Mouse (Mus musculus) liver, embryonic 16.5 days (tissue): ENCODE measurements around the gene Slc26a10. TPM values are rescaled to one million over a fixed set of nuclear protein-coding genes. Genes with fewer than 3 reads are reported as not detected.

Experiments used
- ATAC-seq: fragments of 200-750 bp; cut with Nextera tagmentation; 2 replicates; pipeline ENCODE4 v1.8.0; 2017; ENCODE audit warnings: low read depth, mild to moderate bottlenecking, moderate number of reproducible peaks, moderate library complexity
- H3K27ac ChIP-seq: fragments of 300-500 bp; sonication (generic); 2 replicates; pipeline ENCODE4 v1.5.1; 2014; ENCODE audit warnings: mild to moderate bottlenecking, low read length
- H3K27me3 ChIP-seq: fragments of 300-500 bp; sonication (generic); 2 replicates; pipeline ENCODE4 v1.6.1; 2014; ENCODE audit warnings: low read depth, low read length, mixed read lengths; ENCODE audit not compliant: control insufficient read depth, insufficient read depth
- H3K36me3 ChIP-seq: fragments of 300-500 bp; sonication (generic); 2 replicates; pipeline ENCODE4 v1.6.1; 2014; ENCODE audit warnings: mild to moderate bottlenecking; ENCODE audit not compliant: control insufficient read depth, insufficient read depth
- H3K4me1 ChIP-seq: fragments of 300-500 bp; sonication (generic); 2 replicates; pipeline ENCODE4 v1.6.1; 2014; ENCODE audit warnings: low read depth, low read length, mixed read lengths; ENCODE audit not compliant: control insufficient read depth
- H3K4me2 ChIP-seq: fragments of 300-500 bp; sonication (generic); 2 replicates; pipeline ENCODE4 v1.6.1; 2014; ENCODE audit warnings: low read depth, low read length, mixed read lengths
- H3K4me3 ChIP-seq: fragments of 300-500 bp; sonication (generic); 2 replicates; pipeline ENCODE4 v1.5.1; 2014; ENCODE audit warnings: low read depth, mild to moderate bottlenecking, low read length
- H3K9ac ChIP-seq: fragments of 300-500 bp; sonication (generic); 2 replicates; pipeline ENCODE4 v1.6.1; 2014; ENCODE audit warnings: low read depth, low read length
- H3K9me3 ChIP-seq: fragments of 300-500 bp; sonication (generic); replicated peaks from 2 replicates; pipeline ENCODE4 v1.6.1; 2016; ENCODE audit warnings: low read length; ENCODE audit not compliant: control insufficient read depth
- WGBS: fragments of 180-500 bp; shearing (Covaris S2); extraction: QIAGEN DNeasy Blood & Tissue Kit; methylation state at CpG from one replicate; pipeline ENCODE4 v1.1.7; 2014; ENCODE audit not compliant: insufficient replicate concordance; 5-methylcytosine and 5-hydroxymethylcytosine counted together
- polyA plus RNA-seq: library from polyadenylated mRNA; unstranded; fragments of >200 nt; fragmentation: Nextera tagmentation; extraction: Ambion mirVana; gene quantifications from 2 replicates; pipeline ENCODE4 v1.2.1, GENCODE M21; 2015

Gene Slc26a10
- polyA plus RNA-seq, 1 experiment from 2014 or later: 2.7 TPM

DNA sequence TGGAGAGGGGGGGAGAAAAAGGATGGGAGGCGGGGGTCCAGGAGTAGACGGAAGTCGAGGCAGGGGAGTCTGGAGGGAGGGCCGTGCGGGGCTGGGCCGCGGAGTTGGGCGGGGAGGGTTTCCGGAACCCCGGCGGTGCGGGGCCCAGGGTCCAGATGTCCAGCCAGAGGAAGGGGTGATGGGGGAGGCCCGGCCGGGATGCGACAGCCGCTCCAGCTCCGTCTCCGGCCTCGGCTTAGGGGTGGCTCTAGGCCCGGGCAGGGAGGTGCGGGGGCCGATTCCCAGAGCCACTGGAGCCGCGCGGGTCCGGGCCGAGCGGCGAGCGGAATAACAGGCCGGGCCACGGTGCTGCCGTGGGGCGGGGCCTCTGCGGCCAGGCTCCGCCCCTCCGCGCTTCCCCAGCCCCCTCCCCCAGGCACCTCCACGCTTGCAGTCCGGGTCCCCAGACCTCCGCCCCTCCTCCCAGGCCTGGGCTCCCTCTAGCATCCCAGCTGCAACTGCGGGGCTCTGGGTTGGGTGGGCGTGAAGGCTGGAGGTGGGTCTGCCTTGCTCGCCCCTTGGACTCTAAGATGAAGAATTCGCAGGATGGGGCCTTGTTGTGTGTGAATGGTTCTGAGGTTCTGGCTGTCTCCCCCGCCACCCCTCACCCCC, 8.1 kb upstream of the Slc26a10 start:
- no peaks in the 10 kb centered on the region for H3K9me3 ChIP-seq
- peak overlapping the region; percentile 97 for H3K4me2 ChIP-seq
- peak overlapping the region; percentile 65 for H3K4me3 ChIP-seq
- peak; percentile 66 for ATAC-seq
- peak overlapping the region; percentile 74 for H3K9ac ChIP-seq
- H3K27ac ChIP-seq: peak overlapping the region; percentile 87
- H3K27me3 ChIP-seq: peaks cover 7% of the 10 kb centered on the region
- peaks cover 59% of the 10 kb centered on the region for H3K4me1 ChIP-seq
- 1% methylated on average over 35 of the region's 46 CpGs for WGBS
- no peaks in the 10 kb centered on the region for H3K36me3 ChIP-seq

DNA sequence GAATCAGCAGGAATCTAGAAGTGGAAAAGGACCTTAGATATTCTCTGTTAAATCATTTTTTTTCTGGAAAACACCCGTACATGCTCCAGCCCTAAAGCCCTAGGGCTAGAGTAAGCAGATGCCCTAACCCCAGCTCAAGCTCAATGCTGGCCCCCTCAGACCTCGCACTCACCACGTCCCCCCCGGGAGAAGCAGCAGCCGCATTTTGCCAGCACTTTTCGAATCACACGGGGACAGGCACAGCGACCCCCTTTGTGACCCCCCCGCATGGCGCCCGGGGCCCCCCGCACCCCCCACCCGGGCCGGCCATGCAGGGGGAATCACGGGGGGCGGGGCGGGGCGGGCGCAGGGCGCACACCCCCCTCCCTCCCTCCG, 7.6 kb upstream of the Slc26a10 start:
- H3K36me3 ChIP-seq: no peaks in the 10 kb centered on the region
- 2% methylated on average over 21 of the region's 21 CpGs for WGBS
- peaks cover 54% of the 10 kb centered on the region for H3K4me1 ChIP-seq
- peak overlapping the region; percentile 97 for H3K4me2 ChIP-seq
- H3K9ac ChIP-seq: peak overlapping the region; percentile 74
- peaks cover 10% of the 10 kb centered on the region for H3K27me3 ChIP-seq
- ATAC-seq: no peak
- H3K27ac ChIP-seq: no peak overlapping the region
- H3K9me3 ChIP-seq: no peaks in the 10 kb centered on the region
- peak overlapping the region; percentile 65 for H3K4me3 ChIP-seq

DNA sequence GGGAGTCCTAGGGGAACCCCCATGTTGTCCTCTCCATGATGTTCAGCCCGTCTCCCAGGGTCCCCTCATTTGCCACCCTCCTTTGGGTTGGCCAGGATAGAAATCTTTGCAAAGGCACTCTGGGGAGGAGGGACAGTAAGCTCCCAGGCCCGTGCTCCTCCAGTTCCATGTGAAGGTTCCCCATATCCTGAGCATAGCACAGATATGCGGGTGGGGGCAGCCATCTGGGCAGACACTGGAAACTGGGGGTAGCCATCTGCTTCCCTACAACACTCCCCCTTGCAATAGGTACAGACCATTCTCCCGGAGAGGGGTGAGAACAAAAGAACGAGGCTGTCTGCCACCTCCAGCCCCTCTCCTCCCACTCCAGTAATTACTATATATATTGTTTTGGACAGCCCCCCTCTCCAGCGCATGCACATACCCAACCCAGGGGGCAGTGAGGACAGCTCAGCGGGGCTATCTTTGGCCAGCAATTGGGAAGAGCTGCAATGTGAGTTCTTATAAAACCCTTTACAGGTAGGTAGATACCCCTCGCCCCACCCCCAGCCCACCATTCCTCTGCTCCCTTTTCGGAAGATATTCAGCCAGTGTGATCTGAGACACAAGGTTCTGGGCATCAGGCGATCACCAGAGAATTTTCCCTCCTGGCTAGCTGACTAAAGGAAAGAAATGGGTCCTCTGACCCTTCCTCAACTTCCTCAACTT, 7.1 kb upstream of the Slc26a10 start:
- peaks cover 49% of the 10 kb centered on the region for H3K4me1 ChIP-seq
- H3K27ac ChIP-seq: no peak overlapping the region
- 59% methylated on average over 10 of the region's 10 CpGs for WGBS
- no peak for ATAC-seq
- H3K4me2 ChIP-seq: peak overlapping the region; percentile 97; the same call in 1 of the 2 replicates
- no peak overlapping the region; the same call in 1 of the 2 replicates for H3K9ac ChIP-seq
- H3K9me3 ChIP-seq: no peaks in the 10 kb centered on the region
- H3K27me3 ChIP-seq: peaks cover 11% of the 10 kb centered on the region
- no peaks in the 10 kb centered on the region for H3K36me3 ChIP-seq
- H3K4me3 ChIP-seq: peak overlapping the region; percentile 65

DNA sequence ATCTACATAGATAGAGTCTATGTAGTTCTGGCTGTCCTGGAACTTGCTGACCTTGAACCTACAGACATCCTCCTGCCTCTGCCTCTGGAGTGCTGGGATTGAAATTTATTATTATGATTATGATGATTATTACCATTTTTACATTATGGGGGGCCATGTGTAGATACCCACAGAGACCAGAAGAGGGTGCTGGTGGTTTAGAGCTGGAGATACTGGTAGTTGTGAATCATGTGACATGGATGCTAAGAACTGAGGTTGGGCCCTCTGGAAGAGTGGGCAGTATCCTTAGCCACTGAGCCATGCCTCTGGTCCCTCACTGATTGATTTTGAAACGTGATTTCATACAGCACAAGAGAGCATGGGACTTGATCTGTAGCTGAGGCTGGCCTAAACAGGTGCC, 6.0 kb upstream of the Slc26a10 start:
- H3K4me2 ChIP-seq: no peak overlapping the region
- H3K9me3 ChIP-seq: no peaks in the 10 kb centered on the region
- H3K4me3 ChIP-seq: no peak overlapping the region
- peaks cover 42% of the 10 kb centered on the region for H3K4me1 ChIP-seq
- no peak overlapping the region for H3K9ac ChIP-seq
- no peak for ATAC-seq
- 75% methylated on average over 1 of the region's 1 CpGs for WGBS
- no peaks in the 10 kb centered on the region for H3K36me3 ChIP-seq
- no peak overlapping the region for H3K27ac ChIP-seq
- H3K27me3 ChIP-seq: peaks cover 14% of the 10 kb centered on the region

GRCm38 (mm10) chr10:127185506-127185905, 5.1 kb upstream of the Slc26a10 start:
- H3K9me3 ChIP-seq: no peaks in the 10 kb centered on the region
- H3K9ac ChIP-seq: no peak overlapping the region
- H3K4me3 ChIP-seq: no peak overlapping the region
- peaks cover 32% of the 10 kb centered on the region for H3K4me1 ChIP-seq
- peaks cover 22% of the 10 kb centered on the region for H3K27me3 ChIP-seq
- no peak overlapping the region for H3K4me2 ChIP-seq
- H3K36me3 ChIP-seq: no peaks in the 10 kb centered on the region
- no peak for ATAC-seq
- H3K27ac ChIP-seq: no peak overlapping the region
- WGBS: 66% methylated on average over 15 of the region's 15 CpGs

DNA sequence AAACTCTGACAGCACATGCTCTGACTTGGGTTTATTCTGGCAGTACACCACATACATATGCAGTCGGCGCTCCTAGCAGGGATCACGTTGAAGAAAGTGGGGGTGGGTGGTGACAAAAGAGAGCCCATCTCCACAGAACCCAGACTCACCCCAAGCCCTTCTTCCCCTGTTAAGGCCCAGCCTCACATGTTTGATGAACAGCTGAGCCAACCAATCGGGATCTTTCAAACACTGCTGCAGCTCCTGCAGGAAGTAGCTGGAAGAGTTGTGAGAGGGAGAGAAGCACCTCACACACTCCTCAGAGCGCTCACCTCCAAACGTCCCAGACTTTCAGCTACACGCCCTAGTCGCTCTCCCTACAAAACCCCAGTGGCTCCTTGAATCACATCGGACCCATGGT, 4.7 kb upstream of the Slc26a10 start:
- Histone ChIP-seq H3K4me2 (no peak overlapping the region), H3K27ac (no peak overlapping the region), H3K9ac (no peak overlapping the region), H3K4me3 (no peak overlapping the region), H3K4me1 (peaks cover 28% of the 10 kb centered on the region), H3K9me3 (no peaks in the 10 kb centered on the region), H3K27me3 (peaks cover 26% of the 10 kb centered on the region), H3K36me3 (no peaks in the 10 kb centered on the region)
- WGBS: 67% methylated on average over 9 of the region's 9 CpGs
- ATAC-seq: no peak

- Histone ChIP-seq H3K27me3 (peaks cover 39% of the 10 kb centered on the region), H3K4me2 (no peak overlapping the region; the same call in 1 of the 2 replicates)
- 24% methylated on average over 20 of the region's 20 CpGs for WGBS
These were observed 3.3 kb upstream of the Slc26a10 start for GRCm38 (mm10) chr10:127183759-127184158.

DNA sequence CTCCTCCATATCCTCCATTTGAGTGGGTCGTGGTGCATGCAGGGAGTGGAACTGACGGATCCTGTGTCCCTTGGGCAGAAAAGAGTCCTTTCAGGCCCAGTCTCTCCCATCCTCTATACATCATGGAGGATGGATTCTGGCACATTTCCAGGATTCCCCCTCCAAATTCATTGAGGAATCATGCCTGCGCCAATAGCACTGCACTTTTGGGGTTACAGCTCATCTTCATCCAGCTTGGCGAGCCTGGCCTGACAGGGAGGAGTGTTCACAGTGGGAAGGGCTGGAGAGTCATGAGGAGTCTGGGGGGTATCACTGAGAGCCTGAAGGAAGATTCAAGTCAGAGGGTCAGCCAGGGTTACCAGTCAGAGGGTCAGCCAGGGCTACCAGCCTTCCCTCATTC, 2.2 kb upstream of the Slc26a10 start:
- no peaks in the 10 kb centered on the region for H3K36me3 ChIP-seq
- H3K4me1 ChIP-seq: peaks cover 18% of the 10 kb centered on the region
- no peak for ATAC-seq
- peaks cover 48% of the 10 kb centered on the region for H3K27me3 ChIP-seq
- H3K9ac ChIP-seq: no peak overlapping the region
- no peaks in the 10 kb centered on the region for H3K9me3 ChIP-seq
- no peak overlapping the region for H3K4me2 ChIP-seq
- no peak overlapping the region for H3K27ac ChIP-seq
- no peak overlapping the region for H3K4me3 ChIP-seq
- WGBS: 71% methylated on average over 4 of the region's 4 CpGs

More at GRCm38 (mm10) chr10:127183759-127184158, 3.3 kb upstream of the Slc26a10 start:
- peak; percentile 37; the same call in 1 of the 2 replicates for ATAC-seq
- Histone ChIP-seq H3K4me1 (peaks cover 15% of the 10 kb centered on the region), H3K9me3 (no peaks in the 10 kb centered on the region), H3K9ac (no peak overlapping the region), H3K27ac (no peak overlapping the region), H3K36me3 (no peaks in the 10 kb centered on the region), H3K4me3 (no peak overlapping the region)

DNA sequence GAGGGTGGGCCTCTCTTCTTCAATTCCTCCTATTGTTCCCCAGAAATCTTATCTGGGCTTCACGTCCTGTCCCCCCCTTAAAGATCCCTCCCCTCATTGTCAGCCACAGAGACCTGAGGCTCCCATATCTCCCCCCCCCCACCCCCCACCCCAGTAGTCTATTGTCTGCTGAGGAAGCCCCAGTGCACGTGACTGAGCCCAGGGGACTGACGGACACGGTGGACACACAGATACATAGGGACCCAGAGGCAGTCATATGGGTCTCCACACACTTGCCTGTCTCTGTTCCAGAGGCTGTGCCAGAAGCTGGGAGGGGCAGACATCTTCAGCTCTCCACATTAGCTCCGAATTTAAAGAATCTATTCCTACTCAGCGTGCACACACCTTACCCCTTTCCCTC, 1.1 kb upstream of the Slc26a10 start:
- no peak for ATAC-seq
- no peak overlapping the region for H3K4me3 ChIP-seq

More for the DNA sequence above, 1.1 kb upstream of the Slc26a10 start:
- Histone ChIP-seq H3K4me1 (peaks cover 27% of the 10 kb centered on the region), H3K36me3 (no peaks in the 10 kb centered on the region), H3K27ac (no peak overlapping the region), H3K9me3 (no peaks in the 10 kb centered on the region), H3K4me2 (no peak overlapping the region), H3K9ac (no peak overlapping the region), H3K27me3 (peaks cover 59% of the 10 kb centered on the region)
- 42% methylated on average over 6 of the region's 6 CpGs for WGBS
